Mouse (Mus musculus): Measurements from ENCODE around the gene Stard8. TPM values are rescaled to one million over a fixed set of nuclear protein-coding genes. Genes with fewer than 3 reads are reported as not detected.
A peak's percentile ranks its signal among the peaks of the same experiment; 100 is the strongest.
"Not testable (repeated sequence)": the region's sequence is repeated elsewhere in the genome, so short reads cannot be mapped to it uniquely, and the experiment has no call there.

Stard8 gene
- polyA plus RNA-seq, 1 experiment from 2014 or later = 6.7 TPM

DNA sequence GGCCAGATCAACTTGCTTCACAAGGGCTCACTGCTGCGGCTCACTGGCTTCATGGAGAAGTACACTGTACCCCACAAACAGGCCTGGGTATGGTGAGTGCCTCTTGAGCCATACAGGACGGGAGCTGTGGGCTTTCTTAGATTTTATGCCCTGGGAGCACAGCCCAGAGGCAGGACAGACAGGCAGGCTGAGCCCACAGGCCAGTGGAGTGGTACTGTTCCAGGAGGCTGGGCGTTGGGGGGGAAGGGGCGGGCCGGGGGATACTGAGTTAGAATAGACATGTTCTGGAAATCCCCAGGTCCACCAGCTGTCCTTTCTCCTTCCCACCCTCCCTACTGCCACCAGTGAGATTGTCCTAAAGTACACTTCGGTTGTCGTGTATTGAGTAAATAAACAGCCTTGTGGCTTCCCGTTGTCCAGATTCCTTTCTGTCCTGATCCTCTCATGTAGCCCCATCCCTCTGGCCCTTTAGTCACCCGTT, 64.7 kb downstream of the Stard8 start:
- Histone ChIP-seq H3K27me3 (peaks cover 66% of the 10 kb centered on the region), H3K9me3 (no peaks in the 10 kb centered on the region)
- 79% methylated on average over 9 of the region's 9 CpGs for WGBS

DNA sequence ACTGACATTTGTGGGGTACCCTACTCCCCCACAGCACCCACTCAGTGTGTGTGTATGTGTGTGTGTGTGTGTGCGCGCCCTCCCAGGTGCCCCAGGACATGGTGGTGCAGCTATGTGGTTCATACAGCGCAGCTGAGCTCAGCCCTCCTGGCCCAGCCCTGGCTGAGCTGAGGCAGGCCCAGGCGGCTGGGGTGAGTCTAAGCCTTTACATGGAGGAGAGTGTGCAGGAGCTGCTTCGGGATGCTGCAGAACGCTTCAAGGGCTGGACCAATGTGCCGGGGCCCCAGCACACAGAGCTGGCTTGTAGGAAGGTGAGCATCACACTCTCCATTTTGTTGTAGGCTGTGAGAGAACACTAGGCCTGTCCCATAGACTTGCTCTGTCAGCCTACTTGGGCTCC, 68.1 kb downstream of the Stard8 start:
- WGBS = 94% methylated on average over 7 of the region's 7 CpGs
- H3K27me3 ChIP-seq = peaks cover 52% of the 10 kb centered on the region

More for the DNA sequence above, 64.7 kb downstream of the Stard8 start:
- no peak for ATAC-seq (ENCODE audit: insufficient number of reproducible peaks, insufficient read depth, low FRiP score, low TSS enrichment, low read depth)
- H3K36me3 ChIP-seq = no peaks in the 10 kb centered on the region
- H3K4me2 ChIP-seq = no peak overlapping the region
- no peak overlapping the region for H3K27ac ChIP-seq
- H3K9ac ChIP-seq (replicated peaks) = no peak overlapping the region
- no peaks in the 10 kb centered on the region for H3K4me1 ChIP-seq (replicated peaks)
- H3K4me3 ChIP-seq (replicated peaks) = no peak overlapping the region

DNA sequence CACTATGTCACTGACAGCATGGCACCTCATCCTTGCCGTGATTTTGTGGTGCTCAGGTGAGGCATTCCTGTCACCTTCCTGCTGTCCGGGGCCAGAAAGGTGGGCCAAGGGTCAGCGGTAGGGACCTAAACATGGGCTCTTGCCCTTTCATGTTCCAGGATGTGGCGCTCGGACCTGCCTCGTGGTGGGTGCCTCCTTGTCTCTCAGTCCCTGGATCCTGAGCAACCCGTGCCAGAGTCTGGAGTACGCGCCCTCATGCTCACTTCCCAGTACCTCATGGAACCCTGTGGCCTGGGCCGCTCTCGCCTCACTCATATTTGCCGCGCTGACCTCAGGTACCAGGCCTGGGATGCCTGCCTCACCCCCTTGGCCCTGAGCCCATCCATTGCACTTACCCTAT, 69.5 kb downstream of the Stard8 start:
- Histone ChIP-seq H3K27me3 (peaks cover 43% of the 10 kb centered on the region), H3K36me3 (no peaks in the 10 kb centered on the region), H3K4me2 (no peak overlapping the region), H3K9me3 (no peaks in the 10 kb centered on the region), H3K4me1 (replicated peaks) (no peaks in the 10 kb centered on the region), H3K9ac (replicated peaks) (no peak overlapping the region), H3K27ac (no peak overlapping the region), H3K4me3 (replicated peaks) (no peak overlapping the region)
- no peak for ATAC-seq (ENCODE audit: insufficient number of reproducible peaks, insufficient read depth, low FRiP score, low TSS enrichment, low read depth)
- WGBS = 97% methylated on average over 13 of the region's 13 CpGs

More for the DNA sequence above, 68.1 kb downstream of the Stard8 start:
- Histone ChIP-seq H3K36me3 (no peaks in the 10 kb centered on the region), H3K27ac (no peak overlapping the region), H3K4me2 (no peak overlapping the region), H3K4me1 (replicated peaks) (no peaks in the 10 kb centered on the region), H3K9me3 (no peaks in the 10 kb centered on the region), H3K4me3 (replicated peaks) (no peak overlapping the region), H3K9ac (replicated peaks) (no peak overlapping the region)
- no peak for ATAC-seq (ENCODE audit: insufficient number of reproducible peaks, insufficient read depth, low FRiP score, low TSS enrichment, low read depth)

DNA sequence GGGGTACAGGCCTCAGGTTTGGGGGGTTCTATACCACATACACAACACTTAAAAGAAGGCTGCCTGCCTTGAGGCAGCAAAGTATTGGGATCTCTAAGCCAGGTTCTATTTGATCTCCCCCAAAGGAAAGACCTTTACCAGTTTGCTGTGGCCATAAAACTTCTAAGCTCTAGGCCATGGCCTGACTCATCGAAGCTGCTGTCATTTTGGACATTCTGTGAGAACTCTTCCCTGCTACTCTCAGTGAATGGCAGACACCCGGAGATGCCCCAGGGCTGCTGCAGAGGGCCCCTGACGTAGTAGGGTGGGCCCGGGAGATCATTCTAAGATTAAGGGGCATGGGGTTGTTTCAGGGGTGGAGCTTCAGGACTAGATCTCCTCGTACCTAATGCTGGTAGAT, 72.1 kb downstream of the Stard8 start:
- Histone ChIP-seq H3K4me1 (replicated peaks) (no peaks in the 10 kb centered on the region), H3K27ac (no peak overlapping the region), H3K4me2 (no peak overlapping the region), H3K9ac (replicated peaks) (no peak overlapping the region), H3K4me3 (replicated peaks) (no peak overlapping the region), H3K27me3 (peaks cover 24% of the 10 kb centered on the region), H3K9me3 (no peaks in the 10 kb centered on the region), H3K36me3 (no peaks in the 10 kb centered on the region)
- 76% methylated on average over 5 of the region's 5 CpGs for WGBS
- ATAC-seq (ENCODE audit: insufficient number of reproducible peaks, insufficient read depth, low FRiP score, low TSS enrichment, low read depth) = no peak

DNA sequence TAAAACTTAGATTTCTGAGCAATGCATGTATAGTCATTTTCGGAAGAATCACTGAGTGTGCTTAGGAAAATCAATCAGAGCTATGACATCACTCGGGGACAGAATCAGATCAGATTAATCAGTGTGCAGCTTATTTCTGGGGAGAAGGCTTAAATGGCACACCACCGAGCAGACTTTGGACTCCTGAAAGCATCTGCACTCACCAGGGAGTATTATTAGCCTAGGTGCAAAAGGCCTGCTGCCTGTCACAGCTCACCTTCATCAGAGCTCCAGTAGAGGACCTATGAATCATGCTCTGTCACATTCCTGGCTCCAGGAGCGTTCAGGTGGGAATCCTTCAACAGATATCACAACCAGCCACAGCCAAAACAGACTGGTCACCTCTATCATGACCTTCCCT, 73.4 kb downstream of the Stard8 start:
- 66% methylated on average over 4 of the region's 4 CpGs for WGBS
- Histone ChIP-seq H3K27me3 (peaks cover 12% of the 10 kb centered on the region), H3K9ac (replicated peaks) (no peak overlapping the region)

DNA sequence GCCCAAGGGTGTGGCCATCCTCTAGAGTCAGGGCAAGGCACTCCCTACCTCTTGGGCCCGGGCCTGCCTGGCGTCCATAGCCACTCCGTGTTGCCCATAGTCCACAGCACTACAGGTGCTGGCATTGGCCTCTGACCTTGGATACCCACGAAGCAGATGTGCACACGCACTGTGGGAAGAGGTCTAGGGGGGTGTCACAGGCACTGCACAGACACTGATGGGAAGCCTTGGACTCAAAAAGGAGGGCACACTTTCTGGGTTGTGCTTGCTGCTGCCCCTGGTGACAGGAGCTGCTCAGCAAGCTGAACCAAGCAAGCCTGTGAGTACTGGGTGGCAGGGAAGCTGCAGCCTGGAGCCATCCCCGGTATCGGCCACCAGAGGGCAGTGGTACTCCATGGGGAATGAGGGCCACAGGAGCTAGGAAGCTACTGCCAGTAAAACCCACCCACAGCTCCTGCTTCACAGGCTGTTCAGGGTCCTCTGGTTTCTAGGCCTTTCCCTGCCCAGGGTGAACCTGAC, 75.4 kb downstream of the Stard8 start:
- H3K4me2 ChIP-seq; H3K27ac ChIP-seq; H3K4me3 ChIP-seq (replicated peaks); H3K4me1 ChIP-seq (replicated peaks); H3K9me3 ChIP-seq; H3K36me3 ChIP-seq; H3K9ac ChIP-seq (replicated peaks); H3K27me3 ChIP-seq: not testable (repeated sequence)
- ATAC-seq (ENCODE audit: insufficient number of reproducible peaks, insufficient read depth, low FRiP score, low TSS enrichment, low read depth) = peak; percentile 73
- whole genome bisulfite sequencing = 72% methylated on average over 5 of the region's 7 CpGs

More for the DNA sequence above, 73.4 kb downstream of the Stard8 start:
- H3K4me2 ChIP-seq = no peak overlapping the region
- ATAC-seq (ENCODE audit: insufficient number of reproducible peaks, insufficient read depth, low FRiP score, low TSS enrichment, low read depth) = no peak
- H3K27ac ChIP-seq = no peak overlapping the region
- no peaks in the 10 kb centered on the region for H3K36me3 ChIP-seq
- no peaks in the 10 kb centered on the region for H3K9me3 ChIP-seq
- H3K4me3 ChIP-seq (replicated peaks) = no peak overlapping the region
- H3K4me1 ChIP-seq (replicated peaks) = no peaks in the 10 kb centered on the region

DNA sequence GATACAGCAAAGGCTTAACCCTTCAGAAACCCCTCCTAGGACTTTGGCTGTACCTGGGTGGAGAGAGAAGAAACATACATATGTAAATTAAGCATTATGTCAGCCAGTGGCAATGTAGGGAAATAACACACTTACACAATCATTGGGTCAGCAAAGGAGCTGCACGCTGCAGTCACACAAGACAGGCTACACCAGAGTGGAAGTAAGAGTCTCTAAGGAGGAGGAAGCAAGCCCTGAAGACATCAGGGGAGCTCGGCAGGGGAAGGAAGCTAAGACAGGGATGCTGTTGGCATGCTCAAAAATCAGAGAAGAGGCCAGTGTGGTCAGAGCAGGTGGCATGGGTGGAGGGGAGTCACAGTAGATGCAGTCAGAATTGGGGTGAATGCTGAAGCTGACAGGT, 89.7 kb downstream of the Stard8 start:
- Histone ChIP-seq H3K36me3 (no peaks in the 10 kb centered on the region), H3K4me2 (no peak overlapping the region), H3K27me3 (peaks cover 59% of the 10 kb centered on the region), H3K27ac (no peak overlapping the region), H3K4me3 (replicated peaks) (no peak overlapping the region), H3K4me1 (replicated peaks) (no peaks in the 10 kb centered on the region), H3K9me3 (no peaks in the 10 kb centered on the region), H3K9ac (replicated peaks) (no peak overlapping the region)
- 61% methylated on average over 2 of the region's 2 CpGs for WGBS
- no peak for ATAC-seq (ENCODE audit: insufficient number of reproducible peaks, insufficient read depth, low FRiP score, low TSS enrichment, low read depth)

DNA sequence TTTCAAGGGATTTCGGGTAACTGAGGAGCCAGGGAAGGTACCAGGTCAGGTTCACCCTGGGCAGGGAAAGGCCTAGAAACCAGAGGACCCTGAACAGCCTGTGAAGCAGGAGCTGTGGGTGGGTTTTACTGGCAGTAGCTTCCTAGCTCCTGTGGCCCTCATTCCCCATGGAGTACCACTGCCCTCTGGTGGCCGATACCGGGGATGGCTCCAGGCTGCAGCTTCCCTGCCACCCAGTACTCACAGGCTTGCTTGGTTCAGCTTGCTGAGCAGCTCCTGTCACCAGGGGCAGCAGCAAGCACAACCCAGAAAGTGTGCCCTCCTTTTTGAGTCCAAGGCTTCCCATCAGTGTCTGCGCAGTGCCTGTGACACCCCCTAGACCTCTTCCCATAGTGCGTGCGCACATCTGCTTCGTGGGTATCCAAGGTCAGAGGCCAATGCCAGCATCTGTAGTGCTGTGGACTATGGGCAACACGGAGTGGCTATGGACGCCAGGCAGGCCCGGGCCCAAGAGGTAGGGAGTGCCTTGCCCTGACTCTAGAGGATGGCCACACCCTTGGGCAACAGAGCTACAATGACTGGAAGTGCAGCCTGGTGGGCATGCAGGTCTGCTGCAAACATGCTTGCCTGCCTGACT, 108.2 kb downstream of the Stard8 start:
- not testable (repeated sequence) for H3K27ac ChIP-seq; H3K4me1 ChIP-seq (replicated peaks); H3K36me3 ChIP-seq; H3K9me3 ChIP-seq; H3K9ac ChIP-seq (replicated peaks); H3K4me3 ChIP-seq (replicated peaks); H3K4me2 ChIP-seq
- peak; percentile 71 for ATAC-seq (ENCODE audit: insufficient number of reproducible peaks, insufficient read depth, low FRiP score, low TSS enrichment, low read depth)
- H3K27me3 ChIP-seq = peaks cover 17% of the 10 kb centered on the region
- 78% methylated on average over 7 of the region's 10 CpGs for WGBS

DNA sequence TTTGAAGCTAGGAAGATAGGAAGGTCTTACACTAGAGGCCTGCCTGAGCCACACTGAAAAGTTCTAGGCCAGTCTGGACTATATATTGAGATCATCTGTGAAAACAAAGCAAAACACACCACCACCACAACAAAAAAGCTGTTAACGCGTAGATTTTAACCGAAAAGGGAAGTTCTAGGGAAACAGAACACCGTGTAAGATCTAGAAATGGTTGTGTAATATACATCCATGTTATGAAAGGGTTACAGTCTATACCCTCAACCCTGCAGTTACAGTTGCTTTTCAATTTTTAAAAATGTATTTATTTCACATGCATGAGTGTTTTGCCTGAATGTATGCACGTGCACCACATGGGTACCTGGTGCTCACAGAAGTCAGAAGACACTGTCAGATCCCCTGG, 116.5 kb downstream of the Stard8 start:
- Histone ChIP-seq H3K4me3 (replicated peaks) (no peak overlapping the region), H3K27me3 (peaks cover 36% of the 10 kb centered on the region), H3K4me1 (replicated peaks) (no peaks in the 10 kb centered on the region), H3K4me2 (no peak overlapping the region), H3K9ac (replicated peaks) (no peak overlapping the region), H3K27ac (no peak overlapping the region), H3K9me3 (no peaks in the 10 kb centered on the region), H3K36me3 (no peaks in the 10 kb centered on the region)
- ATAC-seq (ENCODE audit: insufficient number of reproducible peaks, insufficient read depth, low FRiP score, low TSS enrichment, low read depth) = no peak
- WGBS = 88% methylated on average over 5 of the region's 5 CpGs

Other genes with a start within 250 kb of the Stard8 start
- gene Ophn1, start 112.2 kb upstream of the Stard8 start, polyA plus RNA-seq (2016; fragmentation: Nextera tagmentation; extraction: Ambion mirVana) = 18.5 TPM in 2 replicates
- 16.8 and 16.9 TPM in 2 replicates for gene Yipf6, start 66.9 kb upstream of the Stard8 start, polyA plus RNA-seq (2016; fragmentation: Nextera tagmentation; extraction: Ambion mirVana)
- gene Efnb1, start 132.9 kb downstream of the Stard8 start, polyA plus RNA-seq (2016; fragmentation: Nextera tagmentation; extraction: Ambion mirVana) = 58.3 and 62.7 TPM in 2 replicates

All from limb, embryonic 12.5 days (tissue).